Mouse (Mus musculus): ENCODE data around the gene Etv3.

Etv3 gene

GRCm38 (mm10) chr3:87568681-87569080, 43.5 kb downstream of the Etv3 start:
- TF ChIP-seq GATA4 (IDR thresholded peaks at IDR 0.05; ENCODE audit: insufficient replicate concordance, low read length), result no peak

GRCm38 (mm10) chr3:87575766-87576165, 50.6 kb downstream of the Etv3 start:
- no peak for TF ChIP-seq GATA4 (IDR thresholded peaks at IDR 0.05; ENCODE audit: insufficient replicate concordance, low read length)

- no peak for TF ChIP-seq GATA4 (IDR thresholded peaks at IDR 0.05; ENCODE audit: insufficient replicate concordance, low read length)
Measured at GRCm38 (mm10) chr3:87582259-87582658, 57.1 kb downstream of the Etv3 start.

Measured in liver, adult (tissue).